Mouse (Mus musculus): Measurements from ENCODE around the gene Mmel1.

GRCm38 (mm10) chr4:154839406-154839805 lies 30.0 kb upstream of the Mmel1 start:
- TF ChIP-seq CTCF (IDR thresholded peaks at IDR 0.05; ENCODE audit: insufficient read depth, low read depth, low read length) (no peak), POLR2A (IDR thresholded peaks at IDR 0.05; ENCODE audit: insufficient read depth, low read depth, low read length) (no peak)
